Mouse (Mus musculus): ENCODE data around the gene Nod2.
"Not testable (repeated sequence)": the region's sequence is repeated elsewhere in the genome, so short reads cannot be mapped to it uniquely, and the experiment has no call there.

Gene Nod2

GRCm38 (mm10) chr8:88633343-88633765 lies 13.8 kb upstream of the Nod2 start:
- DNase-seq (ENCODE audit: low spot score): no peak

GRCm38 (mm10) chr8:88635474-88636397 lies 11.4 kb upstream of the Nod2 start, which contains the start of gene Snx20:
TSS of gene Snx20 (minus strand) at chr8:88636128.
- no peak for DNase-seq (ENCODE audit: low spot score)

- no peak for DNase-seq (ENCODE audit: low spot score)
These were observed 9.8 kb upstream of the Nod2 start for GRCm38 (mm10) chr8:88637092-88638000.

- no peak for DNase-seq (ENCODE audit: low spot score)
These were observed 8.2 kb upstream of the Nod2 start for GRCm38 (mm10) chr8:88638908-88639307.

- no peak for DNase-seq (ENCODE audit: low spot score)
These were observed 4.2 kb upstream of the Nod2 start for GRCm38 (mm10) chr8:88642734-88643564.

- no peak for DNase-seq (ENCODE audit: low spot score)
These were observed 1.2 kb downstream of the Nod2 start for GRCm38 (mm10) chr8:88648322-88648721.

- DNase-seq (ENCODE audit: low spot score): no peak
These were observed 3.0 kb downstream of the Nod2 start for GRCm38 (mm10) chr8:88650016-88650708.

GRCm38 (mm10) chr8:88651122-88651521 lies 4.0 kb downstream of the Nod2 start:
- not testable (repeated sequence) for DNase-seq (ENCODE audit: low spot score)

- no peak for DNase-seq (ENCODE audit: low spot score)
These were observed 8.2 kb downstream of the Nod2 start for GRCm38 (mm10) chr8:88655334-88655733.

- no peak for DNase-seq (ENCODE audit: low spot score)
These were observed 12.8 kb downstream of the Nod2 start for GRCm38 (mm10) chr8:88659873-88660272.

- no peak for DNase-seq (ENCODE audit: low spot score)
These were observed 15.3 kb downstream of the Nod2 start for GRCm38 (mm10) chr8:88662401-88662821.

GRCm38 (mm10) chr8:88664121-88664520 lies 17.0 kb downstream of the Nod2 start:
- DNase-seq (ENCODE audit: low spot score): no peak

GRCm38 (mm10) chr8:88664947-88665346 lies 17.8 kb downstream of the Nod2 start:
- DNase-seq (ENCODE audit: low spot score): no peak

- no peak for DNase-seq (ENCODE audit: low spot score)
These were observed 19.3 kb downstream of the Nod2 start for GRCm38 (mm10) chr8:88666435-88666834.

- DNase-seq (ENCODE audit: low spot score): no peak
These were observed 21.4 kb downstream of the Nod2 start for GRCm38 (mm10) chr8:88668400-88669086.

- DNase-seq (ENCODE audit: low spot score): no peak
These were observed 23.7 kb downstream of the Nod2 start for GRCm38 (mm10) chr8:88670782-88671181.

- no peak for DNase-seq (ENCODE audit: low spot score)
These were observed 24.5 kb downstream of the Nod2 start for GRCm38 (mm10) chr8:88671575-88671974.

- DNase-seq (ENCODE audit: low spot score): no peak
These were observed 26.7 kb downstream of the Nod2 start for GRCm38 (mm10) chr8:88673859-88674258.

GRCm38 (mm10) chr8:88675372-88676165 lies 28.5 kb downstream of the Nod2 start:
- no peak for DNase-seq (ENCODE audit: low spot score)

- DNase-seq (ENCODE audit: low spot score): no peak
These were observed 30.0 kb downstream of the Nod2 start for GRCm38 (mm10) chr8:88677071-88677470.

Data from urinary bladder, postnatal 25 days (tissue).